Mouse (Mus musculus) erythroblast, embryonic 14.5 days (primary cell): Measurements from ENCODE around the gene Ddr1.

Experiments used
- GATA1 ChIP-seq: IDR thresholded peaks from 2 replicates; pipeline ENCODE4 v1.6.1; 2012; ENCODE audit warnings: low read length, inconsistent platforms, mixed read lengths
- TAL1 ChIP-seq: IDR thresholded peaks from 3 replicates; pipeline ENCODE4 v1.6.1; 2012; ENCODE audit warnings: low read length, inconsistent platforms, mixed read lengths

- TF ChIP-seq TAL1 (no peak), GATA1 (no peak)
These were observed 15.9 kb downstream of the Ddr1 start for GRCm38 (mm10) chr17:35688347-35689175.
